Mouse (Mus musculus) cerebellum, adult 2 months (tissue): ENCODE results near the gene Gstm7. TPM values are rescaled to one million over a fixed set of nuclear protein-coding genes. Genes with fewer than 3 reads are reported as not detected.
"Not testable (repeated sequence)": the region's sequence is repeated elsewhere in the genome, so short reads cannot be mapped to it uniquely, and the experiment has no call there.

ENCODE experiments used
- DNase-seq, 2 experiments: peaks; one replicate each; pipeline ENCODE4 v3.0.0; 2021
- H3K27ac ChIP-seq: fragments of 200-500 bp; 2 replicates; pipeline ENCODE4 v1.5.1; 2012; ENCODE audit warnings: low read length, control low read depth, inconsistent platforms; ENCODE audit not compliant: insufficient read depth
- H3K27me3 ChIP-seq: fragments of 200-500 bp; 2 replicates; pipeline ENCODE4 v1.6.1; 2012; ENCODE audit warnings: inconsistent platforms, mild to moderate bottlenecking, low read length, moderate library complexity; ENCODE audit not compliant: control insufficient read depth, insufficient read depth
- H3K4me1 ChIP-seq: fragments of 200-500 bp; 2 replicates; pipeline ENCODE4 v1.6.1; 2011; ENCODE audit warnings: low read length; ENCODE audit not compliant: control insufficient read depth, insufficient read depth
- H3K4me3 ChIP-seq: fragments of 200-500 bp; replicated peaks from 2 replicates; pipeline ENCODE3; 2011; ENCODE audit warnings: mild to moderate bottlenecking, low read depth, low read length, control low read depth; ENCODE audit not compliant: insufficient read depth
- CTCF ChIP-seq: fragments of 200-500 bp; IDR thresholded peaks from 2 replicates; pipeline ENCODE4 v1.5.1; 2011; ENCODE audit warnings: low read depth, mild to moderate bottlenecking, control low read depth, low read length, moderate library complexity, borderline replicate concordance; ENCODE audit not compliant: insufficient read depth
- POLR2A ChIP-seq: fragments of 200-500 bp; IDR thresholded peaks from 2 replicates; pipeline ENCODE4 v1.6.1; 2011; ENCODE audit warnings: low read length, control low read depth, borderline replicate concordance; ENCODE audit not compliant: insufficient read depth
- WGBS: fragments of 180-500 bp; shearing (Covaris S2); methylation state at CpG from one replicate; pipeline ENCODE4 v1.1.7; 2018; 5-methylcytosine and 5-hydroxymethylcytosine counted together
- polyA plus RNA-seq: library from polyadenylated mRNA; depleted of rRNA; stranded (reverse); fragments of >200 nt; gene quantifications from 2 replicates; pipeline ENCODE4 v1.2.3, GENCODE M21; 2012

Gstm7 gene
- polyA plus RNA-seq, 1 experiment: 53.9 TPM

GRCm38 (mm10) chr3:107965592-107965991 is 34.0 kb upstream of the Gstm7 start:
- H3K27ac ChIP-seq: no peak overlapping the region
- DNase-seq: no peak
- TF ChIP-seq CTCF (no peak), POLR2A (no peak)
- H3K4me3 ChIP-seq: no peak overlapping the region
- WGBS: 65% methylated on average over 1 of the region's 1 CpGs
- H3K27me3 ChIP-seq: no peaks in the 10 kb centered on the region; the same call in 1 of the 2 replicates
- H3K4me1 ChIP-seq: no peaks in the 10 kb centered on the region

GRCm38 (mm10) chr3:107964656-107965308 is 33.2 kb upstream of the Gstm7 start:
- WGBS: 74% methylated on average over 5 of the region's 5 CpGs
- Histone ChIP-seq H3K27me3 (no peaks in the 10 kb centered on the region; the same call in 1 of the 2 replicates), H3K4me1 (no peaks in the 10 kb centered on the region), H3K27ac (no peak overlapping the region), H3K4me3 (no peak overlapping the region)
- no peak for DNase-seq
- TF ChIP-seq CTCF (no peak), POLR2A (no peak)

- H3K27me3 ChIP-seq: no peaks in the 10 kb centered on the region; the same call in 1 of the 2 replicates
- no peaks in the 10 kb centered on the region for H3K4me1 ChIP-seq
- H3K27ac ChIP-seq: no peak overlapping the region
- WGBS: 89% methylated on average over 4 of the region's 4 CpGs
- TF ChIP-seq POLR2A (no peak), CTCF (no peak)
- no peak for DNase-seq
- no peak overlapping the region for H3K4me3 ChIP-seq
Observed at GRCm38 (mm10) chr3:107964026-107964425, 32.4 kb upstream of the Gstm7 start.

- H3K27ac ChIP-seq, DNase-seq, H3K27me3 ChIP-seq, H3K4me1 ChIP-seq, H3K4me3 ChIP-seq: not testable (repeated sequence)
- WGBS: 87% methylated on average over 9 of the region's 9 CpGs
Observed at GRCm38 (mm10) chr3:107955260-107955659, 23.6 kb upstream of the Gstm7 start.

- Histone ChIP-seq H3K4me1 (no peaks in the 10 kb centered on the region), H3K27ac (no peak overlapping the region), H3K27me3 (no peaks in the 10 kb centered on the region), H3K4me3 (no peak overlapping the region)
- no peak for DNase-seq
- 54% methylated on average over 5 of the region's 5 CpGs for WGBS
- TF ChIP-seq POLR2A (no peak), CTCF (no peak)
Observed at GRCm38 (mm10) chr3:107953906-107954305, 22.3 kb upstream of the Gstm7 start.

GRCm38 (mm10) chr3:107953328-107953755 is 21.7 kb upstream of the Gstm7 start:
- Histone ChIP-seq H3K27me3 (no peaks in the 10 kb centered on the region), H3K27ac (no peak overlapping the region), H3K4me3 (no peak overlapping the region), H3K4me1 (no peaks in the 10 kb centered on the region)
- no peak for TF ChIP-seq POLR2A
- peak; percentile 53 for TF ChIP-seq CTCF
- DNase-seq: peak; percentile 34 to 48
- WGBS: 8% methylated on average over 6 of the region's 6 CpGs

- Histone ChIP-seq H3K27ac (no peak overlapping the region), H3K4me1 (no peaks in the 10 kb centered on the region), H3K4me3 (no peak overlapping the region), H3K27me3 (no peaks in the 10 kb centered on the region)
- WGBS: 87% methylated on average over 11 of the region's 11 CpGs
- TF ChIP-seq CTCF: no peak
- no peak for TF ChIP-seq POLR2A
- no peak for DNase-seq
Observed at GRCm38 (mm10) chr3:107950531-107950930, 18.9 kb upstream of the Gstm7 start.

GRCm38 (mm10) chr3:107949461-107949860 is 17.8 kb upstream of the Gstm7 start:
- not testable (repeated sequence) for H3K27ac ChIP-seq, H3K4me1 ChIP-seq, DNase-seq, H3K27me3 ChIP-seq, H3K4me3 ChIP-seq
- 95% methylated on average over 1 of the region's 1 CpGs for WGBS

- Histone ChIP-seq H3K4me3 (no peak overlapping the region), H3K27ac (no peak overlapping the region), H3K27me3 (no peaks in the 10 kb centered on the region), H3K4me1 (no peaks in the 10 kb centered on the region; the same call in 1 of the 2 replicates)
- TF ChIP-seq CTCF: no peak
- TF ChIP-seq POLR2A: no peak
- no peak for DNase-seq
- WGBS: 80% methylated on average over 4 of the region's 4 CpGs
Observed at GRCm38 (mm10) chr3:107945729-107946128, 14.1 kb upstream of the Gstm7 start.
